Mouse (Mus musculus) embryonic facial prominence, embryonic 14.5 days (tissue): ENCODE measurements around the gene Gm17402. TPM values are rescaled to one million over a fixed set of nuclear protein-coding genes. Genes with fewer than 3 reads are reported as not detected.

Source experiments
- ATAC-seq: fragments of 200-750 bp; cut with Nextera tagmentation; 2 replicates; pipeline ENCODE4 v1.8.0; 2017; ENCODE audit warnings: low read depth, moderate number of reproducible peaks, moderate TSS enrichment
- DNase-seq: peaks from one replicate; pipeline ENCODE4 v3.0.0-alpha.2; 2015; ENCODE audit warnings: low spot score
- H3K27ac ChIP-seq: fragments of 300-500 bp; sonication (generic); replicated peaks from 2 replicates; pipeline ENCODE4 v1.5.1; 2014; ENCODE audit warnings: low read depth, mild to moderate bottlenecking, low read length, moderate library complexity
- H3K27me3 ChIP-seq: fragments of 300-500 bp; sonication (generic); replicated peaks from 2 replicates; pipeline ENCODE4 v1.6.1; 2014; ENCODE audit warnings: low read length; ENCODE audit not compliant: control insufficient read depth, insufficient read depth
- H3K36me3 ChIP-seq: fragments of 300-500 bp; sonication (generic); 2 replicates; pipeline ENCODE4 v1.6.1; 2014; ENCODE audit warnings: low read length, mixed read lengths; ENCODE audit not compliant: control insufficient read depth, insufficient read depth
- H3K4me1 ChIP-seq: fragments of 300-500 bp; sonication (generic); 2 replicates; pipeline ENCODE4 v1.6.1; 2014; ENCODE audit warnings: antibody characterized with exemption, low read length; ENCODE audit not compliant: control insufficient read depth, insufficient read depth
- H3K4me2 ChIP-seq: fragments of 300-500 bp; sonication (generic); 2 replicates; pipeline ENCODE4 v1.6.1; 2014; ENCODE audit warnings: low read depth, mild to moderate bottlenecking, low read length, moderate library complexity, mixed read lengths
- H3K4me3 ChIP-seq: fragments of 300-500 bp; sonication (generic); 2 replicates; pipeline ENCODE4 v1.5.1; 2014; ENCODE audit warnings: low read depth, mild to moderate bottlenecking, low read length
- H3K9ac ChIP-seq: fragments of 300-500 bp; sonication (generic); 2 replicates; pipeline ENCODE4 v1.6.1; 2014; ENCODE audit warnings: low read depth, mild to moderate bottlenecking, low read length, moderate library complexity, mixed read lengths
- H3K9me3 ChIP-seq: fragments of 300-500 bp; sonication (generic); 2 replicates; pipeline ENCODE4 v1.6.1; 2016; ENCODE audit warnings: low read length; ENCODE audit not compliant: control insufficient read depth
- WGBS: fragments of 180-500 bp; shearing (Covaris S2); extraction: QIAGEN DNeasy Blood & Tissue Kit; methylation state at CpG from one replicate; pipeline ENCODE4 v1.1.7; 2014; 5-methylcytosine and 5-hydroxymethylcytosine counted together
- polyA plus RNA-seq: library from polyadenylated mRNA; unstranded; fragments of >200 nt; fragmentation: Nextera tagmentation; extraction: Ambion mirVana; gene quantifications from 2 replicates; pipeline ENCODE4 v1.2.1, GENCODE M21; 2014

Gene Gm17402
- polyA plus RNA-seq: not detected in 2 replicates

DNA sequence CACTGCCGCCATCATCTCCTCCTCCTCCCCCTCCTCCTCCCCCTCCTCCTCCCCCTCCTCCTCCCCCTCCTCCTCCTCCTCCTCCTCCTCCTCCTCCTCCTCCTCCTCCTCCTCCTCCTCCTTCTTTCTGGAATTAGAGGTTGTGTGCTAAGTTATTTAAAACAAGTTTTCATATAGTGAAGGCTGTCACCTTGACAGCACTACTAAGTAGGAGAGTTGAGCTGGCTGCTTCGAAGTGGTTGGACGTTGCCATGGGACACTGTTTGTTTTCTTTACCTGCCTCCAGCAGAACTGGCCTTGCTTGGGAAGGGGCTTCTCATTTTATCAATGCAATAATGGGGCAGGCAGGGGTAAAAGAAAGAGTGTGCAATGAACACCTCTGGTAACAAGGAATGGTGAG, at the start of gene Gm17402:
Gene Gm17402 (minus strand): TSS at position 101 of the 400 bp plus-strand sequence.
- WGBS: 43% methylated on average over 3 of the region's 3 CpGs
- Histone ChIP-seq H3K9me3 (no peaks in the 10 kb centered on the region), H3K4me3 (peak within 1 kb of the TSS; percentile 51), H3K27me3 (peaks cover 15% of the 10 kb centered on the region), H3K4me1 (no peaks in the 10 kb centered on the region), H3K9ac (peak within 1 kb of the TSS; percentile 69), H3K27ac (no peak within 1 kb of the TSS), H3K4me2 (peak within 1 kb of the TSS; percentile 86), H3K36me3 (no peaks in the 10 kb centered on the region)
- ATAC-seq: no peak
- DNase-seq: no peak

DNA sequence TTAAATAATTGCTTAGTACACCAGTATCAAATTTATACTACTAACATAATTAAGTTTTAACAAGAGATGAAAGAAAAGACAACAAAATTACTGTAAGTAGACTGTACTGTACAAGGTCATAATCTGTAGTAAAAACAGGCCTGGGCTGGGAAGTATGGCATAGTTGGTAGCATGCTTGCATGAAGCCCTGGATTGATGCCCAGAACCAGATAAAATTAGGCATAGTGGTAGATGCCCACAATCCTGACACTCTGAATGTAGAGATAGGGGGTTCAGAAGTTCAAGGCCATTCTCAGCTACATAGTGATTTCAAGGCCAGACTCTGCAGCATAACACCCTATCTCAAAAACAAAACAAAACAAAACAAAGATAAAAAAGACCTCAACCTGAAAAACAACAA, 3.3 kb upstream of the Gm17402 start:
- Histone ChIP-seq H3K4me2 (no peak overlapping the region), H3K36me3 (no peaks in the 10 kb centered on the region), H3K4me1 (no peaks in the 10 kb centered on the region), H3K27ac (no peak overlapping the region), H3K9me3 (no peaks in the 10 kb centered on the region), H3K27me3 (peaks cover 7% of the 10 kb centered on the region; the same call in 1 of the 2 replicates), H3K9ac (no peak overlapping the region), H3K4me3 (no peak overlapping the region)
- no peak for DNase-seq
- no peak for ATAC-seq

DNA sequence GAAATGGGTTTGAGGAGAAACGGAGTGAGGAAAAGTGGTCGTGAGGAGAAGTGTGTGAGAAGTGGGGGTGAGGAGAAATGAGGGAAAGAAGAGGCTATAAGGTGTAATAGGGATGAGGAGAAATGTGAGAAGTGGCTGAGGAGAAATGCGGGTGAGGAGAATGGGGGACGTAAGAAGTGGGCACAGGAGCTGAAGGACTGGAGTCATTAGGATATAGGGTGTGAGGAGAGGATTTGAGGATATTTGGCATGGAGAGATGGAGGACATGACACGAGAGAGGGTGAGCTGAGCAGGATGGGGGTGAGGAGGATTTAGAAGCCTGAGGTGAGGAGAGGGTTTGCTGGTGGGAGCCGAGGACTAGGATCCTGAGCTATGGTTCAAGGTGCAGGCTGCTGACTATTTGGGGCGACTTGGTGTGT, 594 bp downstream of the Gm17402 start:
- Histone ChIP-seq H3K4me1 (no peaks in the 10 kb centered on the region), H3K27me3 (peaks cover 15% of the 10 kb centered on the region), H3K27ac (no peak overlapping the region), H3K4me3 (peak overlapping the region; percentile 51), H3K36me3 (no peaks in the 10 kb centered on the region), H3K9ac (peak overlapping the region; percentile 69), H3K9me3 (no peaks in the 10 kb centered on the region), H3K4me2 (peak overlapping the region; percentile 86)
- ATAC-seq (no peak), DNase-seq (no peak)
- WGBS: 33% methylated on average over 7 of the region's 7 CpGs

DNA sequence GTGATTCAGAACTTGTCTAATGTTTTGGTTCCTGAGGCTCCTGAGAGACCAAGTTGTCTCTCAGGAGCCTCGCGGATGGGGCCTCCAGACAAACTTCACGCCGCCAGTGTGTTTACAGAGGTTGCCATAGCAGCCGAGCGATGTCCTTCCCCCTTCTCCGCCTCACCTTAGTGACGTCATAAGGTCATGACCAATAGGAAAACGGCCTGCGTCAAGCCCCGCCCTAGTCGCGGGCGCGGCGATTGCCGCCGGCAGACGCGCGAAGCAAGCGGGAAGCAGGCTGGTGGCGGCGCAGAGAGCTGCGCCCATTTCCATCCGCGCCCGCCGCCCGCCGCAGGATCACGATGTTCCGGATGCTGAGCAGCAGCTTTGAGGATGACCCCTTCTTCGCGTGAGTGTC, 1.1 kb downstream of the Gm17402 start, which contains the start of gene Mlf1:
Gene Mlf1 (plus strand): TSS at position 226 of the 400 bp plus-strand sequence.
- Histone ChIP-seq H3K36me3 (no peaks in the 10 kb centered on the region), H3K4me2 (peak within 1 kb of the TSS; percentile 86), H3K4me3 (peak within 1 kb of the TSS; percentile 51), H3K4me1 (no peaks in the 10 kb centered on the region), H3K27ac (no peak within 1 kb of the TSS), H3K9ac (peak within 1 kb of the TSS; percentile 69), H3K9me3 (no peaks in the 10 kb centered on the region), H3K27me3 (peaks cover 15% of the 10 kb centered on the region)
- 0% methylated on average over 32 of the region's 35 CpGs for WGBS
- DNase-seq (peak; percentile 95), ATAC-seq (peak; percentile 97)

DNA sequence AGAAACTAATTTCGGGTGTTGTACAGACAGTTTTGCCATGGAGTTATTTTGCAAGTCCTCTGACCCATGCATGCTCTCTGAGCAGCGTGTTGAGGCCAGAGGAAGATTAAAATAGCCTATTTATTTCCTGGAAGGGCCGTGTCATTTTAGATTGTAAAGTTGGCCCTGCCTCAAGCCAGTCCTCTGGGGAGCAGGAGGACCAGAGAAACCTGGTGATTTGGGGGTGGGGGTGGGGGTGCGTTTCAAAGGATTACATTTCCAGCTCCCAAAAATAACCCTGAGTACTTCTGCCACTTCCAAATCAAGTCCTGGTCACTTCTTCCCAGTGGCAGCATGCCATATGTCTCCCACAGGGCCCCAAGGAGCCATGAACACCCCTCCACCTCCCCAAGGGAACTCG, 2.2 kb downstream of the Gm17402 start:
- Histone ChIP-seq H3K4me3 (no peak overlapping the region), H3K4me1 (no peaks in the 10 kb centered on the region), H3K27me3 (peaks cover 15% of the 10 kb centered on the region), H3K9ac (no peak overlapping the region), H3K27ac (no peak overlapping the region), H3K4me2 (no peak overlapping the region), H3K9me3 (no peaks in the 10 kb centered on the region), H3K36me3 (no peaks in the 10 kb centered on the region)
- ATAC-seq (no peak), DNase-seq (no peak)
- WGBS: 57% methylated on average over 5 of the region's 5 CpGs

DNA sequence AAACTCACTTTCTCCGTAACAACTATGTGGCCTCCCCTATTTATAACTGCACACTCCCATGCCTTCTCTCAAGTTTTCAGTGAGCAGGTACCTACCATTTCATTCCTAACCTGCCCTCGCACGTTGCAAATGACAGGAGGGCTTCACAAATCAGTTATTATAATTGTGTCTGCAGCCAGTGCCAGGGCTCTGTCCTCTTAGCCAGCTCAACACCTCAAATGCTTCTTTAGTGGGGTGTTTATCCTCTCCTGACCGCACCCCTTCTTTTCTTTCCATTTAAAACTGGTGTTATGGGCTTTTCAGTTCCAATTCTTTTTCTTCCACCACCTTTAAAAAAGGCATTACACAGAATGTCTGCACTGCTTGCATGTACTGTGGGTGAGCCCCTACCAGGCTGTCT, 2.8 kb downstream of the Gm17402 start:
- Histone ChIP-seq H3K36me3 (no peaks in the 10 kb centered on the region), H3K27ac (no peak overlapping the region), H3K4me3 (no peak overlapping the region), H3K4me2 (no peak overlapping the region), H3K4me1 (no peaks in the 10 kb centered on the region), H3K9ac (no peak overlapping the region), H3K9me3 (no peaks in the 10 kb centered on the region), H3K27me3 (peaks cover 15% of the 10 kb centered on the region)
- DNase-seq (no peak), ATAC-seq (no peak)
- 69% methylated on average over 4 of the region's 4 CpGs for WGBS

- peaks cover 14% of the 10 kb centered on the region; the same call in 1 of the 2 replicates for H3K27me3 ChIP-seq
- H3K9me3 ChIP-seq: no peaks in the 10 kb centered on the region
- no peak overlapping the region for H3K4me2 ChIP-seq
- DNase-seq (no peak), ATAC-seq (no peak)
- 79% methylated on average over 5 of the region's 5 CpGs for WGBS
- no peak overlapping the region for H3K27ac ChIP-seq
- no peaks in the 10 kb centered on the region for H3K4me1 ChIP-seq
- H3K4me3 ChIP-seq: no peak overlapping the region
- H3K36me3 ChIP-seq: no peaks in the 10 kb centered on the region
- no peak overlapping the region for H3K9ac ChIP-seq
Measured at GRCm38 (mm10) chr3:67369407-67370079, 5.4 kb downstream of the Gm17402 start.

DNA sequence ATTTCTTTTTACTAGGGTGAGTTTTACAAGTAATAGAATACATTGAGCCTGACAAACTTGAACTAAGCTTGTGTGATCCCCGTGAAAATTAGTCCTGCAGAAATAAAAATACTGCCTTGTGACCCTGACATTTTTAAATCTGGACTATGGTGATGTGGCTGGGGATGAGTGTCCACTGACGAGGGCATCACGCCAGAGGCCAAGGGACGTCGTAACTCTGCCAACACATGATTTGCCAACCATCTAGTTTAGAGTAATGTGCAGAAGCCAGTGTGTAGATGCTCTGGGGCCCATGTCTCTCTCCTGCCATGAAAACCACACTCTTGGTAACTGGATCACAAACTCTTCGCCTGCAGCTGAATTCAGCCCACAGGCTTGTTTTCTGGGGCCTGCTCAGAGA, 7.5 kb downstream of the Gm17402 start:
- DNase-seq: no peak
- no peaks in the 10 kb centered on the region for H3K9me3 ChIP-seq
- no peak for ATAC-seq
- H3K4me3 ChIP-seq: no peak overlapping the region
- H3K27ac ChIP-seq: no peak overlapping the region
- no peak overlapping the region for H3K9ac ChIP-seq
- H3K4me1 ChIP-seq: no peaks in the 10 kb centered on the region
- no peaks in the 10 kb centered on the region for H3K36me3 ChIP-seq
- no peak overlapping the region for H3K4me2 ChIP-seq
- 77% methylated on average over 6 of the region's 6 CpGs for WGBS
- peaks cover 3% of the 10 kb centered on the region; the same call in 1 of the 2 replicates for H3K27me3 ChIP-seq
